Mouse (Mus musculus) embryonic facial prominence, embryonic 14.5 days (tissue): Measurements from ENCODE around the gene S1pr5. TPM values are rescaled to one million over a fixed set of nuclear protein-coding genes. Genes with fewer than 3 reads are reported as not detected.
A peak's percentile ranks its signal among the peaks of the same experiment; 100 is the strongest.

Experiments used
- ATAC-seq: fragments of 200-750 bp; cut with Nextera tagmentation; 2 replicates; pipeline ENCODE4 v1.8.0; 2017; ENCODE audit warnings: low read depth, moderate number of reproducible peaks, moderate TSS enrichment
- DNase-seq: peaks from one replicate; pipeline ENCODE4 v3.0.0-alpha.2; 2015; ENCODE audit warnings: low spot score
- H3K27ac ChIP-seq: fragments of 300-500 bp; sonication (generic); replicated peaks from 2 replicates; pipeline ENCODE4 v1.5.1; 2014; ENCODE audit warnings: low read depth, mild to moderate bottlenecking, low read length, moderate library complexity
- H3K27me3 ChIP-seq: fragments of 300-500 bp; sonication (generic); replicated peaks from 2 replicates; pipeline ENCODE4 v1.6.1; 2014; ENCODE audit warnings: low read length; ENCODE audit not compliant: control insufficient read depth, insufficient read depth
- H3K36me3 ChIP-seq: fragments of 300-500 bp; sonication (generic); 2 replicates; pipeline ENCODE4 v1.6.1; 2014; ENCODE audit warnings: low read length, mixed read lengths; ENCODE audit not compliant: control insufficient read depth, insufficient read depth
- H3K4me1 ChIP-seq: fragments of 300-500 bp; sonication (generic); 2 replicates; pipeline ENCODE4 v1.6.1; 2014; ENCODE audit warnings: antibody characterized with exemption, low read length; ENCODE audit not compliant: control insufficient read depth, insufficient read depth
- H3K4me2 ChIP-seq: fragments of 300-500 bp; sonication (generic); 2 replicates; pipeline ENCODE4 v1.6.1; 2014; ENCODE audit warnings: low read depth, mild to moderate bottlenecking, low read length, moderate library complexity, mixed read lengths
- H3K4me3 ChIP-seq: fragments of 300-500 bp; sonication (generic); 2 replicates; pipeline ENCODE4 v1.5.1; 2014; ENCODE audit warnings: low read depth, mild to moderate bottlenecking, low read length
- H3K9ac ChIP-seq: fragments of 300-500 bp; sonication (generic); 2 replicates; pipeline ENCODE4 v1.6.1; 2014; ENCODE audit warnings: low read depth, mild to moderate bottlenecking, low read length, moderate library complexity, mixed read lengths
- H3K9me3 ChIP-seq: fragments of 300-500 bp; sonication (generic); 2 replicates; pipeline ENCODE4 v1.6.1; 2016; ENCODE audit warnings: low read length; ENCODE audit not compliant: control insufficient read depth
- WGBS: fragments of 180-500 bp; shearing (Covaris S2); extraction: QIAGEN DNeasy Blood & Tissue Kit; methylation state at CpG from one replicate; pipeline ENCODE4 v1.1.7; 2014; 5-methylcytosine and 5-hydroxymethylcytosine counted together
- polyA plus RNA-seq: library from polyadenylated mRNA; unstranded; fragments of >200 nt; fragmentation: Nextera tagmentation; extraction: Ambion mirVana; gene quantifications from 2 replicates; pipeline ENCODE4 v1.2.1, GENCODE M21; 2014

S1pr5 gene
- polyA plus RNA-seq, 1 experiment from 2014 or later: 0.96 TPM

DNA sequence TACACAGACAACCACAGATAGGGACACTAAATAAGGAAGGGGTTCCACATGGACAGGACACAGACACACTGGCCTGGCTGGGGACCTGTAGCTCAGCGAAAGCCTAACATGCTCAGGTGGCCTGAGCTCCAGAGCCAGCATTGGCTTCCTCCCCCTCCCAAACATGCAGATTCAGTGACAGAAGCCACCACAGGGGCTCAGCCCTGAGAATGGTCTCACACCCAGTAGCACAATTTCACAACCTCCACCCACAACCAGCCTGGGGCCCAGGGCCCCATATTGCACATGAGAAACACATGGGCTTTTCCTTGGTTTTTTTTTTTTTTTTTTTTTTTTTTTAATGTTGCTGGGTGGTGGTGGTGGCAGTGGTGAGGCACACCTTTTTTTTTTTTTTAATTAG is 1.9 kb downstream of the S1pr5 start:
- WGBS: 93% methylated on average over 1 of the region's 1 CpGs
- peaks cover 92% of the 10 kb centered on the region for H3K27me3 ChIP-seq
- DNase-seq: no peak
- no peak for ATAC-seq
- no peak overlapping the region for H3K27ac ChIP-seq
- H3K4me2 ChIP-seq: no peak overlapping the region
- peaks cover 13% of the 10 kb centered on the region for H3K4me1 ChIP-seq
- no peak overlapping the region for H3K9ac ChIP-seq
- H3K4me3 ChIP-seq: no peak overlapping the region
- H3K9me3 ChIP-seq: 0 out of 2 replicates have a peak, but pooled peaks cover 4% of the 10 kb centered on the region
- H3K36me3 ChIP-seq: no peaks in the 10 kb centered on the region

DNA sequence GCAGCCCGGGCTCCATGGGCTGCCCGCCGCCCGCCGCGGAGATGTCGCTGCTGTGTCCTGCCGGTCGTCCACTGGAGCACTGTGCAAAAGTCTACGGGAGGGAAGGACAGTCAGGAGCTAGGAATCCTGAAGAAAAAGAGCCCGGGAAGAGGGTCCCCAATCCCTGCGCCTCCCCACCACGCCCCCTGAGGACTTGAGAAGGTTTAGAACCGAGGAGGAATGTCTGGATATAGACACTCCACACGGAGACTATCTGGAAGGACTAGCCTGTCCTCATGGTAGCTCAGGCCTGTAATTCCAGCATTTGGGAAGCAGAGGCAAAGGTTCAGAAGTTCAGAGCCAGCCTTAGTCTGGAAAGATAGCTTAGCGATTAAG is 3.1 kb downstream of the S1pr5 start:
- Histone ChIP-seq H3K4me3 (peak overlapping the region; percentile 50), H3K27ac (no peak overlapping the region), H3K4me1 (peaks cover 13% of the 10 kb centered on the region), H3K4me2 (peak overlapping the region; percentile 82), H3K9me3 (0 out of 2 replicates have a peak, but pooled peaks cover 4% of the 10 kb centered on the region), H3K36me3 (no peaks in the 10 kb centered on the region), H3K27me3 (peaks cover 81% of the 10 kb centered on the region), H3K9ac (peak overlapping the region; percentile 60)
- 2% methylated on average over 16 of the region's 16 CpGs for WGBS
- no peak for DNase-seq
- ATAC-seq: no peak

DNA sequence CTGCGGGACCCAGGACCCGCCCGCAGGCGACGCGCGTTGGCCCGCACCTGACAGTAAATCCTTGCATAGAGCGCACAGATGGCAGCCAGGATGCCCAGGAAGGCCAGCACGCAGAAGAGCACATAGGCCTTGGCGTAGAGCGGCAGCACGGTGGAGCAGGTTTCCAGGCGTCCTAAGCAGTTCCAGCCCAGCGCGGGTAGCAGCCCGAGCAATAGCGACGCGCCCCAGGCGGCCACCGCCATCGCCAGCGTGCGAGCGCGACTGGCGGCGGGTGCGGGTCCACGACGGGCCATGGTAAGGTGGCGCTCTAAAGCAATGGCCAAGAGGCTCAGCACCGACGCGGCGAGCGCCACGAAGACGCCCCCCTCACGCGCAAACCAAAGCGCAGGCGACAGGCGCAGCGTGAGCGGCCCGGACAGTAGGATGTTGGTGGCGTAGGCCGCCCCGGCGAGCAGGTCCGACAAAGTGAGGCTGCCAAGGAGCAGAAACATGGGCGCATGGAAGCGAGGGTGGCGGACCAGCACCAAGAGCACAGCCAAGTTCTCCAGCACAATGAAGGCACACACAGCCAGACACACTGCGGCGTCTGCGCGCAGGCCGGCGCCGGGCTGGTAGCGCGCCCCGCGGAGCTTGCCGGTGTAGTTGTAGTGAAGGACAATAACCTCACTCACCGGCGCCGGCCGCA is 3.7 kb downstream of the S1pr5 start:
- DNase-seq (no peak), ATAC-seq (0 out of 2 replicates have a peak, but pooled peaks have one; percentile 27)
- 0 out of 2 replicates have a peak, but pooled peaks cover 4% of the 10 kb centered on the region for H3K9me3 ChIP-seq
- peaks cover 76% of the 10 kb centered on the region for H3K27me3 ChIP-seq
- H3K9ac ChIP-seq: peak overlapping the region; percentile 60
- WGBS: 1% methylated on average over 57 of the region's 72 CpGs
- H3K4me1 ChIP-seq: peaks cover 13% of the 10 kb centered on the region
- no peak overlapping the region for H3K27ac ChIP-seq
- peak overlapping the region; percentile 82 for H3K4me2 ChIP-seq
- H3K4me3 ChIP-seq: peak overlapping the region; percentile 50
- no peaks in the 10 kb centered on the region for H3K36me3 ChIP-seq

GRCm38 (mm10) chr9:21243826-21244427 is 4.3 kb downstream of the S1pr5 start:
- H3K9ac ChIP-seq: peak overlapping the region; percentile 60
- peak overlapping the region; percentile 82 for H3K4me2 ChIP-seq
- H3K36me3 ChIP-seq: no peaks in the 10 kb centered on the region
- peaks cover 13% of the 10 kb centered on the region for H3K4me1 ChIP-seq
- DNase-seq (no peak), ATAC-seq (no peak)
- 0 out of 2 replicates have a peak, but pooled peaks cover 4% of the 10 kb centered on the region for H3K9me3 ChIP-seq
- no peak overlapping the region for H3K27ac ChIP-seq
- 6% methylated on average over 35 of the region's 42 CpGs for WGBS
- H3K27me3 ChIP-seq: peaks cover 69% of the 10 kb centered on the region
- H3K4me3 ChIP-seq: peak overlapping the region; percentile 50

DNA sequence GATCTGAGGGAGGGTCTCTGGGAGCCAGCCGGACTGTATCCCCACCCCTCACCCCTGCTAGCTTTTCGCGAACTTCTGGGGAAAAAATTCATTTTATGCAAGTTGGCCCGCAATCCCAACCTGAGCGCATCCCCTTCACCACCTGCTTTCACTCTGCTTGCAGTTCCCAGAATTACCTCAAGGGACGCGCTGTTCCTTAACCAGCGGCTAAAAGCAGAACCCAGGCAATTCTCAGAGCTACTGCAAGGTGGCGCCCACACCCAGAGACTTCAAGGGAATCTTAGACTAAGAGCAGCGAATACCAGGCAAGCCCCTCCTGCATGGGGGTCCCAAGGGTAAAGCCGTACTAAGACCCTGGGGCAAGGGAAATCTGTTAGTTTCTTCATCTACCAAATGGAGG is 6.9 kb downstream of the S1pr5 start:
- 2% methylated on average over 11 of the region's 11 CpGs for WGBS
- H3K4me2 ChIP-seq: no peak overlapping the region
- H3K9me3 ChIP-seq: 0 out of 2 replicates have a peak, but pooled peaks cover 4% of the 10 kb centered on the region
- H3K27ac ChIP-seq: no peak overlapping the region
- H3K4me1 ChIP-seq: peaks cover 20% of the 10 kb centered on the region
- no peak for ATAC-seq
- H3K4me3 ChIP-seq: no peak overlapping the region
- peak; percentile 91 for DNase-seq
- H3K27me3 ChIP-seq: peaks cover 48% of the 10 kb centered on the region
- H3K9ac ChIP-seq: no peak overlapping the region
- peaks cover 6% of the 10 kb centered on the region for H3K36me3 ChIP-seq

DNA sequence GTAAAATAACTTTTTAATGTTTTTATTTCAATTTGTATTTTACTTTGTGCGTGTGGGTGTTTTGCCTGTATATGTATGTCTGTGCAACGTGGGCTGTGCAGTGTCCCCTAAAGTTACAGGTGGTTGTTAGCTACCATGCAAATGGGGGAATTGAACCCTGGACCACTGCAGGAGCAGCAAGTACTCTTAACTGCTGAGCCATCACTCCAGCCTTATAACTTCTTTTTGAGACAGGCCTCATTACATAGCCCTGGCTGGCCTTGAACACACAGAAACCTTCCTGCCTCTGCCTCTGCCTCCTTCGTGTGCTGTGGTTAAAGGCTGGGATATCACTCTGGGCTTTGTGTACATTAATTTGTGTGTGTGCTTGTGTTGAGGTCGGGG is 8.8 kb downstream of the S1pr5 start:
- peak overlapping the region; percentile 92; the same call in 1 of the 2 replicates for H3K27ac ChIP-seq
- H3K4me3 ChIP-seq: peak overlapping the region; percentile 97
- H3K36me3 ChIP-seq: peaks cover 24% of the 10 kb centered on the region
- H3K4me1 ChIP-seq: peaks cover 17% of the 10 kb centered on the region
- H3K9ac ChIP-seq: peak overlapping the region; percentile 98
- no peak for ATAC-seq
- 28% methylated on average over 4 of the region's 4 CpGs for WGBS
- H3K4me2 ChIP-seq: peak overlapping the region; percentile 64
- no peak for DNase-seq
- H3K9me3 ChIP-seq: 0 out of 2 replicates have a peak, but pooled peaks cover 4% of the 10 kb centered on the region
- H3K27me3 ChIP-seq: peaks cover 29% of the 10 kb centered on the region

GRCm38 (mm10) chr9:21238733-21239464 is 9.3 kb downstream of the S1pr5 start, which contains the start of gene Keap1:
Gene Keap1, minus strand, starts transcription at chr9:21239361.
- ATAC-seq (peak; percentile 89), DNase-seq (peak; percentile 88)
- Histone ChIP-seq H3K4me2 (peak within 1 kb of the TSS; percentile 64), H3K27me3 (peaks cover 23% of the 10 kb centered on the region), H3K4me1 (peaks cover 11% of the 10 kb centered on the region), H3K9ac (peak within 1 kb of the TSS; percentile 98), H3K36me3 (peaks cover 30% of the 10 kb centered on the region), H3K4me3 (peak within 1 kb of the TSS; percentile 97), H3K27ac (peak within 1 kb of the TSS; percentile 92), H3K9me3 (0 out of 2 replicates have a peak, but pooled peaks cover 4% of the 10 kb centered on the region)
- under 1% methylated on average over 21 of the region's 90 CpGs for WGBS

DNA sequence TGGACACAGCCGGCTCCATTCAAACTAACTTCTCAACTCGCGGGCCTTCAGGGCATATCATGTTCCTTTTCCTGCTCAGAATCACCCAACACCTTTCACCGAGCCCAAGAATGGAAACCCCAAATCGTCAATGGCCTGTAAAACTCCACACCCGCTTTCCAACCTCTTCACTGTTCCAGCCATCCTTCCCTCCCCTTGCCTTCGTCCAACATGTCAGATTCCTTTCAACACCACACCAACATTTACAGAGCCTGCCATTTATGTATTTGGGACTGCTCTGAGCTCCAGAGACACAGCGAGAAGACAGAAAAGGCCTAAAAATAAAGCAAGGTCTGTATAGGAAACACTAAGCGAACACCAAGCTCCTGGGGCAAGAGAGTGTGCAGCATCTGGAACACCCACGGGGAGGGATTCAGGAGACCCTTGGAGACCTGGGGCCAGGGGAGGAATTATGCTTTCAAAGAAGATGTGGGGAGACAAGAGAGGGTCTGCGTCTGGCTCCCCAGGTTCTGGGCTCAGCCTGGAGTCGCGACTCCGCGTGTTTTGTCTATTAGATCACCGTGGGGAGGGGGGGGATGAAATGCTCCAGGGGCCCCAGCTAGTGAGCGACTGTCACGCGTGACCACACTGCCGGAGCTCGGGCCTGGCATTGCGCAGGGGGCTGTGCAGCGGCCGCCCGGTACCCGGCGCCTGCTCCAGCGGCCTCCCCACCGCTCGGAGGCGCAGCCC is 10.1 kb downstream of the S1pr5 start:
- Histone ChIP-seq H3K4me1 (peaks cover 9% of the 10 kb centered on the region), H3K27ac (peak overlapping the region; percentile 92), H3K27me3 (peaks cover 16% of the 10 kb centered on the region), H3K4me3 (peak overlapping the region; percentile 97), H3K9ac (peak overlapping the region; percentile 98), H3K36me3 (peaks cover 37% of the 10 kb centered on the region), H3K4me2 (peak overlapping the region; percentile 64), H3K9me3 (0 out of 2 replicates have a peak, but pooled peaks cover 4% of the 10 kb centered on the region)
- DNase-seq: peak; percentile 52
- under 1% methylated on average over 15 of the region's 31 CpGs for WGBS
- ATAC-seq: peak; percentile 9; the same call in 1 of the 2 replicates
